Mouse (Mus musculus) forebrain, embryonic 13.5 days (tissue): ENCODE measurements around the gene Dip2c. TPM values are rescaled to one million over a fixed set of nuclear protein-coding genes. Genes with fewer than 3 reads are reported as not detected.
A peak's percentile ranks its signal among the peaks of the same experiment; 100 is the strongest.

Experiments used
- ATAC-seq: fragments of 200-750 bp; cut with Nextera tagmentation; 2 replicates; pipeline ENCODE4 v1.8.0; 2017
- H3K27ac ChIP-seq: fragments of 300-500 bp; sonication (generic); 2 replicates; pipeline ENCODE4 v1.5.1; 2015; ENCODE audit warnings: inconsistent platforms, mild to moderate bottlenecking, moderate library complexity
- H3K27me3 ChIP-seq: fragments of 300-500 bp; sonication (generic); 2 replicates; pipeline ENCODE4 v1.6.1; 2015; ENCODE audit warnings: mild to moderate bottlenecking, inconsistent platforms
- H3K36me3 ChIP-seq: fragments of 300-500 bp; sonication (generic); 2 replicates; pipeline ENCODE4 v1.6.1; 2015; ENCODE audit warnings: mild to moderate bottlenecking, inconsistent platforms; ENCODE audit not compliant: poor library complexity, severe bottlenecking
- H3K4me1 ChIP-seq: fragments of 300-500 bp; sonication (generic); 2 replicates; pipeline ENCODE4 v1.6.1; 2015; ENCODE audit warnings: inconsistent platforms
- H3K4me2 ChIP-seq: fragments of 300-500 bp; sonication (generic); 2 replicates; pipeline ENCODE4 v1.6.1; 2015; ENCODE audit warnings: inconsistent platforms, mild to moderate bottlenecking, moderate library complexity
- H3K4me3 ChIP-seq: fragments of 300-500 bp; sonication (generic); 2 replicates; pipeline ENCODE4 v1.5.1; 2015; ENCODE audit warnings: mild to moderate bottlenecking, inconsistent platforms
- H3K9ac ChIP-seq: fragments of 300-500 bp; sonication (generic); 2 replicates; pipeline ENCODE4 v1.6.1; 2015; ENCODE audit warnings: mild to moderate bottlenecking, inconsistent platforms
- H3K9me3 ChIP-seq: fragments of 300-500 bp; sonication (generic); replicated peaks from 2 replicates; pipeline ENCODE4 v1.6.1; 2016; ENCODE audit warnings: inconsistent platforms
- WGBS: fragments of 180-500 bp; shearing (Covaris S2); methylation state at CpG from one replicate; pipeline ENCODE4 v1.1.7; 2015; 5-methylcytosine and 5-hydroxymethylcytosine counted together
- polyA plus RNA-seq: library from polyadenylated mRNA; unstranded; fragments of >200 nt; fragmentation: Nextera tagmentation; extraction: Ambion mirVana; gene quantifications from 2 replicates; pipeline ENCODE4 v1.2.1, GENCODE M21; 2015

Gene Dip2c
- 7.2 and 8.7 TPM in 2 replicates for polyA plus RNA-seq

DNA sequence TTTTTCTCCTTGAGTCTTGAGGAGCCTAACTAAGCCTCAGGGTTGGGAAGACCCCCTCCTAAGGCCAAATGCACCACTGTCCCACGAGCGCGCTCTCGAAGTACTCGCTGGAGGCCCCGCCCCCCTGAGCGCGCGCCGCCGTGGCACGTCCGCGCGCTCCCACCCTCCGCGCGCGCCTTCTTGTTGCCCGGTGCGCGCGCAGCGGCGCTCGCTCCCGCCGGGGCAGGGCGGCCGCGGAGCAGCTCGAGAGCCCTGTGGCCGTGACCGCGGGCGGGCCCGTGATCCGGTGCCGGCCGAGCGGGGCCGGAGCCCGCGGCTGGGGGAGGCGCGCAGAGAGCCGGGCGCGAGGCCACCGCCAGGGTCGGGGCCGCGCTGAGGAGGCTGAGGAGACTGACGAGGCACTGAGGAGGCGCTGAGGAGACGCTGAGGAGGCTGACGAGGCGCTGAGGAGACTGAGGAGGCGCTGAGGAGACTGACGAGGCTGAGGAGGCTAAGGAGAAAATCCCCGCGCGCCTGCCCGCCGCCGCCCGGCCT, at the start of gene Dip2c:
Dip2c (plus strand) TSS at position 207 of the 534 bp plus-strand sequence.
- H3K9ac ChIP-seq: peak within 1 kb of the TSS; percentile 95

DNA sequence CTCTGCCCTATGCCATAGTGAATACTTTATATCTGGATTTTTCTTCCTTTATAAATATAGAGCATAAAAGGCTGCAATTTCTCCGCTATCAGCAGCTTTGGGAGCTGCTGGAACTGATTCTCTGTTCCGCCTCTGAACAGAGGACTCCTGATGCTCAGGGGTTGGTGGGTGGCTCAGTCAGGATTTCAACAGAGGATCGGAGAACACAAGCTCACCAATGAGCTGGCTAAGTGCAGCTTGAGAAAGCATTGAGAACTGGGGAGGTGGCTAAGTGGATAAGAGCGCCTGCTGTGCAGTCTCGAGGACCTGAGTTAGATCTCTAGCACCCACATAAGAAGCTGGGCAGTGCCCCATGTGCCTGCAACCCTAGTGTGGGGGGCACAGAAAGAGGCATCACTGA, 49.2 kb upstream of the Dip2c start:
- H3K27me3 ChIP-seq: no peaks in the 10 kb centered on the region
- 68% methylated on average over 5 of the region's 5 CpGs for WGBS
- no peaks in the 10 kb centered on the region for H3K36me3 ChIP-seq
- no peaks in the 10 kb centered on the region for H3K9me3 ChIP-seq
- no peak overlapping the region for H3K9ac ChIP-seq
- no peak overlapping the region for H3K4me2 ChIP-seq
- H3K4me3 ChIP-seq: no peak overlapping the region
- H3K4me1 ChIP-seq: no peaks in the 10 kb centered on the region
- no peak overlapping the region for H3K27ac ChIP-seq
- ATAC-seq: no peak

More for the DNA sequence above, at the start of gene Dip2c:
- peak within 1 kb of the TSS; percentile 66 for H3K4me2 ChIP-seq
- no peaks in the 10 kb centered on the region for H3K27me3 ChIP-seq
- no peaks in the 10 kb centered on the region for H3K36me3 ChIP-seq
- H3K9me3 ChIP-seq: no peaks in the 10 kb centered on the region
- peaks cover 26% of the 10 kb centered on the region for H3K4me1 ChIP-seq
- H3K27ac ChIP-seq: peak within 1 kb of the TSS; percentile 99
- peak; percentile 94 for ATAC-seq
- H3K4me3 ChIP-seq: peak within 1 kb of the TSS; percentile 94
- WGBS: under 1% methylated on average over 43 of the region's 67 CpGs

- no peaks in the 10 kb centered on the region for H3K27me3 ChIP-seq
- 88% methylated on average over 7 of the region's 7 CpGs for WGBS
- H3K4me1 ChIP-seq: no peaks in the 10 kb centered on the region
- no peaks in the 10 kb centered on the region for H3K36me3 ChIP-seq
- H3K4me3 ChIP-seq: no peak overlapping the region
- no peaks in the 10 kb centered on the region for H3K9me3 ChIP-seq
- ATAC-seq: no peak
- H3K27ac ChIP-seq: no peak overlapping the region
- H3K4me2 ChIP-seq: no peak overlapping the region
- H3K9ac ChIP-seq: no peak overlapping the region
These were observed 38.8 kb upstream of the Dip2c start for GRCm38 (mm10) chr13:9237495-9237894.

DNA sequence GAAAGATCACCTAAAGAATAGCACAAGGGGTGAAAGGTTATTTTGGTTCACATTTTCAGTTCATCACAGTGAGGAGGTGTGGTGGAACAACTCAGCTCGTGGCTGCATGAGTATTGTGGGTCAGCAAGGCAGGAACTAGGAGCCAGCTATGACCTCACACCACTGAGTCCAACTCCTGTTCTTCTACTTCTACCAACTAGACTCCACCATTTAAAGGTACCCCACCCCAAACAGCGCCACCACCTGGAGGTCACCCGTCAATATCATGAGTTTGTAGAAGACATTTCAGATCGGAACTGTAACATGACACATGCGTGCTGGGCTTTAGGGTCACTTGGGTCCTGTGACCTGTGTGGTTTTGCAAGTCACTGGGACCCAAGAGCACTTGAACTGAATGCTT, 37.2 kb upstream of the Dip2c start:
- 87% methylated on average over 5 of the region's 5 CpGs for WGBS
- Histone ChIP-seq H3K27ac (no peak overlapping the region), H3K4me2 (no peak overlapping the region), H3K27me3 (no peaks in the 10 kb centered on the region), H3K36me3 (no peaks in the 10 kb centered on the region), H3K4me1 (no peaks in the 10 kb centered on the region), H3K4me3 (no peak overlapping the region), H3K9ac (no peak overlapping the region), H3K9me3 (no peaks in the 10 kb centered on the region)
- ATAC-seq: no peak

GRCm38 (mm10) chr13:9239631-9240236, 36.6 kb upstream of the Dip2c start:
- no peak for ATAC-seq
- Histone ChIP-seq H3K4me3 (no peak overlapping the region), H3K27ac (no peak overlapping the region), H3K36me3 (no peaks in the 10 kb centered on the region), H3K4me2 (no peak overlapping the region), H3K9ac (no peak overlapping the region), H3K27me3 (no peaks in the 10 kb centered on the region), H3K4me1 (no peaks in the 10 kb centered on the region), H3K9me3 (no peaks in the 10 kb centered on the region)
- 91% methylated on average over 12 of the region's 12 CpGs for WGBS

DNA sequence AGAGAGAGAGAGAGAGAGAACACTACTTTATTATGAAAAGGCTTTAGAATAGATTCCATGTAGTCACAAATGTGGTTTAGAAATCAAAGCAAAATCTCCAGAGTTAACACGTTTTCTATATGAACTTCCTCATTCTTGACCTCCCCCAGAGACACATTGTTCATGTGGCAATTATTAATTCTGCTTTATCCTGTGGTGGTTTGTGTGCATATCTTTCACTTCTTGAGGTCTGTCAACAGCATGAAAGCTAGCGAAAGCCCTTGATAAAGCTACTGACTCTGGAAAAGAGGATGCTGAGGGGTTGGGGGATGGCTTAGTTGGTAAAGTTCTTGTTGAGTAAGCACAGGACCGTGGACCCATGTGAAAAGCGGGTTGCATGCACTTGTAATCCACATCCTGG, 14.6 kb upstream of the Dip2c start:
- H3K9me3 ChIP-seq: no peaks in the 10 kb centered on the region
- WGBS: 78% methylated on average over 4 of the region's 4 CpGs
- no peaks in the 10 kb centered on the region for H3K4me1 ChIP-seq
- no peak for ATAC-seq
- no peak overlapping the region for H3K4me2 ChIP-seq
- no peak overlapping the region for H3K27ac ChIP-seq
- no peaks in the 10 kb centered on the region for H3K27me3 ChIP-seq
- no peak overlapping the region for H3K4me3 ChIP-seq
- no peaks in the 10 kb centered on the region for H3K36me3 ChIP-seq
- no peak overlapping the region for H3K9ac ChIP-seq

- ATAC-seq: no peak
- Histone ChIP-seq H3K9ac (no peak overlapping the region), H3K27ac (no peak overlapping the region), H3K9me3 (no peaks in the 10 kb centered on the region), H3K27me3 (no peaks in the 10 kb centered on the region), H3K4me2 (no peak overlapping the region), H3K4me1 (no peaks in the 10 kb centered on the region), H3K36me3 (no peaks in the 10 kb centered on the region), H3K4me3 (no peak overlapping the region)
- WGBS: 92% methylated on average over 5 of the region's 5 CpGs
These were observed 10.8 kb upstream of the Dip2c start for GRCm38 (mm10) chr13:9265516-9265915.

DNA sequence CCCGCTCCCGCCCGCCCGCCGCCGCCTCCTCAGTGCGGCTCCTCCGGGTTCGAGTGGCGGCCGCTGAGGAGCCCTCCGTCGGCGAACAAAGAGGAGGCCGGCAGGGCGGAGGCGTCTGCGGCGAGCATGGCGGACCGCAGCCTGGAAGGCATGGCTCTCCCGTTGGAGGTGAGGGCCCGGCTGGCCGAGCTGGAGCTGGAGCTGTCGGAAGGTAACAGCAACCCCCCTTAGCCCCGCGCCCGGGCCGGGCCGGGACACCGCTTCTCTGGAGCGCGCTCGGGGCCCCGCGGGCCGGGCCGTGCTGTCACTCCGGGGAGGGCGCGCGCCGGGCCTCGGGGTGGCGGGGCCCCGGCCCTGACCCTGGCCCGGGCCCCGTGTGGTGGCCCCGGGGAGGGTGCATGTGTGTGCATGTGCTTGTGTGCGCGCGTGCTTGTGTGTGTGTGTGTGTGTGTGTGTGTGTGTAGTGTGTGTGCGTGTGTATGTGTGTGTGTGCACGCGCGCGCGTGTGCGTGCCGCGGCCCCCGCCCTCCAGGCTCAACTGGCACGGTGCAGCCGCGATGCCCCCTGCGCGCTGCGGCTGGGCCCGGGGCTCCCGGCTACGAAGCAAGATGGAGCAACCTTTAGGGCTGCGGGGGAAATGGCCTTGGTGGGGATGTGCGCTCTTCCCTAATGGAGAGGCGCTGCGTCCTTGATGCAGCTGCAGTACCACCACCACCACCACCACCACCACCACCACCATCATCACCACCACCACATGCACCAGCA, 710 bp downstream of the Dip2c start:
- Histone ChIP-seq H3K4me3 (peak overlapping the region; percentile 94), H3K27ac (peak overlapping the region; percentile 99), H3K36me3 (no peaks in the 10 kb centered on the region), H3K27me3 (no peaks in the 10 kb centered on the region), H3K9me3 (no peaks in the 10 kb centered on the region), H3K4me2 (peak overlapping the region; percentile 66), H3K9ac (peak overlapping the region; percentile 95), H3K4me1 (peaks cover 30% of the 10 kb centered on the region)
- WGBS: 2% methylated on average over 54 of the region's 75 CpGs
- ATAC-seq: peak; percentile 76

DNA sequence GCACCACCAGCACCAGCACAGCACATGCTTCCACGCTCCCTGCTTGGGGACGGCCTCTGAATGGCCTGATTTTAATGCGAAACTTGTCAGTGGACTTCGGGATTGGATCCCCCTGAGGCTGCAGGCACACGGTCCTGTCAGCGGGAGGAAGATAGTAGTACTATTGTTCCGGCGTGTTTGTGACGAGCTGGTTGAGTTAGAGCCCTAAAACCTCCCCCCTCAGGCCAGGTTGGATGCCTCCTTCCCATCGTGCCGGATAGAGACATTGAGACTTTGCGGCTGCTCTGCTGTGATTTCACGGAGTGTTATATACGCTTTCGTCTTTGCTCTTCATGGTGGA, 1.3 kb downstream of the Dip2c start:
- Histone ChIP-seq H3K4me2 (peak overlapping the region; percentile 66), H3K9me3 (no peaks in the 10 kb centered on the region), H3K4me3 (peak overlapping the region; percentile 94), H3K9ac (peak overlapping the region; percentile 95), H3K27ac (peak overlapping the region; percentile 99; the same call in 1 of the 2 replicates), H3K4me1 (peaks cover 30% of the 10 kb centered on the region), H3K27me3 (no peaks in the 10 kb centered on the region), H3K36me3 (no peaks in the 10 kb centered on the region)
- ATAC-seq: no peak
- 1% methylated on average over 15 of the region's 15 CpGs for WGBS

DNA sequence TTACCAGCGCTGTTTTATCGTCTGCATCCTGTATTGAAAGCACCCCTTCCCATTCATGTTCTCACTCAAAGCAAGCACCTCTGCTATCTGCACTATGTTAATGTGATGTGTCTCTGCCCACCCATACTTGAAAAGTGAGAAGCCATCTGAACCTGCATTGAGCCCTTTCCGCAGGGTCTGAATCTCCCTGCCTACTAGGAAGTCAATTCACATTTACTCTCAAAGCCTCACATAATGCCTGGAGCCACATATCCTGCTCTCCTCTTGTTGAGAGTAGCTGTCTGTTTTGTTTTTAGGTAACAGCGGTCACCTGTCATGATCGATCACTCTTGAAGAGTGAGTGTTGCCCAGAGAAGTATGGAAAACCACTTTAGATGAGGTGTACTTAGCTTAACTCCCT, 2.3 kb downstream of the Dip2c start:
- ATAC-seq: no peak
- Histone ChIP-seq H3K4me1 (peaks cover 35% of the 10 kb centered on the region), H3K9ac (peak overlapping the region; percentile 95; the same call in 1 of the 2 replicates), H3K4me2 (peak overlapping the region; percentile 66), H3K36me3 (no peaks in the 10 kb centered on the region), H3K27me3 (no peaks in the 10 kb centered on the region), H3K4me3 (peak overlapping the region; percentile 94), H3K9me3 (no peaks in the 10 kb centered on the region), H3K27ac (no peak overlapping the region)
- 86% methylated on average over 5 of the region's 5 CpGs for WGBS

DNA sequence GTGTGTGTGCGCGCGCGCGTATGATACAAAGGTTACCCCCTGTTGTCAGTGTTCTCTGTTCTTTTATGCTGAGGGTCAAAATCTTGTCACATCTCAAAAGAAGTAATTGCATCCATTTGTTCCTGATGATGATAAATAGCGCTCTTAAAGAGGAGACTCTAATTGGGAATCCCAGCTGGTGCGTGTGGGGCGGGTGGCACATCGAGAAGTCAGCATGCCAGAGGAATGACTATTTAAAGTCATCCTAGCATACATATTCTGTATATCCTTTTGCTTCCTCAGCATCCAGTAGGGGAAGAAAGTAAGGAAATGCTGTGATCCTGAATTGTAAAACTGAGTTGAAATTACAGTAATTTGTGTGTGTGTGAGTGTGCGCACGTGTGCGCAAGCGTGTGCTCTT, 6.7 kb downstream of the Dip2c start:
- peaks cover 32% of the 10 kb centered on the region for H3K4me1 ChIP-seq
- no peaks in the 10 kb centered on the region for H3K36me3 ChIP-seq
- H3K9ac ChIP-seq: no peak overlapping the region
- no peak overlapping the region for H3K27ac ChIP-seq
- H3K4me3 ChIP-seq: no peak overlapping the region
- no peak overlapping the region for H3K4me2 ChIP-seq
- WGBS: 53% methylated on average over 13 of the region's 13 CpGs
- no peaks in the 10 kb centered on the region for H3K27me3 ChIP-seq
- peak; percentile 76 for ATAC-seq
- no peaks in the 10 kb centered on the region for H3K9me3 ChIP-seq

DNA sequence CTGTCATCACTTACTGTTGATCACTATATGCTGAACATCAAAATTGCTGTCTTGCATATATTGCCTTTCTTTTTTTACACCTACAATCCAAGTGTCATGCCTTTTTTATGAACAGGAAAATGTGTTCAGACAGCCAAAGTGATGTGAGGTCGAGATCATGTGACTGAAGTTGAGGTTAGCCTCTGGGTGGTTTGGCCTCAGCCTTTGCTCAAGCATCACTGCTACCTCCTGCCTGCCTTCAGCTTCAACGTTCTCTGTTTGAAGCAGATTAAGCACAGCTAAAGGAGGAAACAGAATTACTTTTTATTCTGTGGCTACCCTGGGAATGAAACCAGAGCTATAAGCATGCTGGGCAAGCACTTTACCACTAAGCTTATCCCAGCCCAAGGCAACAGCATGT, 13.6 kb downstream of the Dip2c start:
- WGBS: 42% methylated on average over 2 of the region's 2 CpGs
- Histone ChIP-seq H3K9me3 (no peaks in the 10 kb centered on the region), H3K4me1 (0 out of 2 replicates have a peak, but pooled peaks cover 4% of the 10 kb centered on the region), H3K27ac (no peak overlapping the region), H3K9ac (no peak overlapping the region), H3K4me2 (no peak overlapping the region), H3K4me3 (no peak overlapping the region), H3K36me3 (no peaks in the 10 kb centered on the region), H3K27me3 (no peaks in the 10 kb centered on the region)
- ATAC-seq: no peak
